Mouse (Mus musculus) kidney, adult 2 months (tissue): ENCODE measurements around the gene Prdm5.

Source experiments
- CTCF ChIP-seq: fragments of 200-500 bp; conservative IDR thresholded peaks from 2 replicates; pipeline ENCODE4 v1.5.1; 2011; ENCODE audit warnings: low read depth, mild to moderate bottlenecking, control low read depth, low read length, moderate library complexity, mixed read lengths; ENCODE audit not compliant: insufficient read depth, insufficient read length
- POLR2A ChIP-seq: fragments of 200-500 bp; IDR thresholded peaks from one replicate; pipeline ENCODE4 v1.6.1; 2011; ENCODE audit warnings: low read depth, low read length, control low read depth

GRCm38 (mm10) chr6:65925737-65926333 lies 147.0 kb downstream of the Prdm5 start:
- no peak for TF ChIP-seq CTCF
- no peak for TF ChIP-seq POLR2A
